Mouse (Mus musculus): ENCODE results near the gene Btg1.
A peak's percentile ranks its signal among the peaks of the same experiment; 100 is the strongest.

The Btg1 gene

GRCm38 (mm10) chr10:96632271-96633144 lies 15.7 kb downstream of the Btg1 start:
- no peak for DNase-seq

- DNase-seq, result no peak
Measured at GRCm38 (mm10) chr10:96633145-96633516, 16.3 kb downstream of the Btg1 start.

- DNase-seq, result no peak
Measured at GRCm38 (mm10) chr10:96635472-96635871, 18.7 kb downstream of the Btg1 start.

- DNase-seq, result no peak
Measured at GRCm38 (mm10) chr10:96638477-96638876, 21.7 kb downstream of the Btg1 start.

GRCm38 (mm10) chr10:96642014-96642413 lies 25.2 kb downstream of the Btg1 start:
- no peak for DNase-seq

- peak; percentile 39 for DNase-seq
Measured at GRCm38 (mm10) chr10:96642751-96643150, 25.9 kb downstream of the Btg1 start.

GRCm38 (mm10) chr10:96645183-96645582 lies 28.4 kb downstream of the Btg1 start:
- DNase-seq, result no peak

GRCm38 (mm10) chr10:96646024-96646866 lies 29.4 kb downstream of the Btg1 start:
- peak; percentile 48 for DNase-seq

GRCm38 (mm10) chr10:96646867-96647462 lies 30.2 kb downstream of the Btg1 start:
- DNase-seq, result no peak

- DNase-seq, result no peak
Measured at GRCm38 (mm10) chr10:96648161-96648561, 31.4 kb downstream of the Btg1 start.

GRCm38 (mm10) chr10:96649524-96649923 lies 32.7 kb downstream of the Btg1 start:
- no peak for DNase-seq

GRCm38 (mm10) chr10:96652372-96652771 lies 35.6 kb downstream of the Btg1 start:
- DNase-seq, result no peak

- DNase-seq, result no peak
Measured at GRCm38 (mm10) chr10:96653030-96653429, 36.2 kb downstream of the Btg1 start.

- DNase-seq, result no peak
Measured at GRCm38 (mm10) chr10:96654079-96654478, 37.3 kb downstream of the Btg1 start.

GRCm38 (mm10) chr10:96654576-96654975 lies 37.8 kb downstream of the Btg1 start:
- no peak for DNase-seq

GRCm38 (mm10) chr10:96655066-96655465 lies 38.3 kb downstream of the Btg1 start:
- no peak for DNase-seq

GRCm38 (mm10) chr10:96656176-96656575 lies 39.4 kb downstream of the Btg1 start:
- DNase-seq, result peak; percentile 54

- no peak for DNase-seq
Measured at GRCm38 (mm10) chr10:96658906-96659305, 42.1 kb downstream of the Btg1 start.

- no peak for DNase-seq
Measured at GRCm38 (mm10) chr10:96660280-96660985, 43.6 kb downstream of the Btg1 start.

- DNase-seq, result no peak
Measured at GRCm38 (mm10) chr10:96662976-96663375, 46.2 kb downstream of the Btg1 start.

- DNase-seq, result no peak
Measured at GRCm38 (mm10) chr10:96663739-96664430, 47.1 kb downstream of the Btg1 start.
